Mouse (Mus musculus): ENCODE data around the gene 4930451I11Rik. TPM values are rescaled to one million over a fixed set of nuclear protein-coding genes. Genes with fewer than 3 reads are reported as not detected.

The 4930451I11Rik gene
- polyA plus RNA-seq, 1 experiment, result not detected

- TF ChIP-seq CTCF (IDR thresholded peaks at IDR 0.05; ENCODE audit: borderline replicate concordance, insufficient read depth, low read length) (no peak), POLR2A (IDR thresholded peaks at IDR 0.05; ENCODE audit: low read depth, low read length) (peak; percentile 81)
- Histone ChIP-seq H3K4me3 (ENCODE audit: insufficient read depth, low read length) (peak within 1 kb of the TSS; percentile 72), H3K4me1 (ENCODE audit: control insufficient read depth, insufficient read depth, low read length) (no peaks in the 10 kb centered on the region), H3K27ac (ENCODE audit: insufficient read depth, low read length) (peak within 1 kb of the TSS; percentile 51)
These were observed 30.1 kb upstream of the 4930451I11Rik start, which contains the start of gene Hirip3 for GRCm38 (mm10) chr7:126861429-126862130. Gene Hirip3 (plus strand): TSS chr7:126861972.

- Histone ChIP-seq H3K27ac (ENCODE audit: insufficient read depth, low read length) (no peak overlapping the region), H3K4me3 (ENCODE audit: insufficient read depth, low read length) (peak overlapping the region; percentile 72), H3K4me1 (ENCODE audit: control insufficient read depth, insufficient read depth, low read length) (no peaks in the 10 kb centered on the region)
- TF ChIP-seq POLR2A (IDR thresholded peaks at IDR 0.05; ENCODE audit: low read depth, low read length) (no peak), CTCF (IDR thresholded peaks at IDR 0.05; ENCODE audit: borderline replicate concordance, insufficient read depth, low read length) (no peak)
These were observed 29.5 kb upstream of the 4930451I11Rik start for GRCm38 (mm10) chr7:126860987-126861386.

GRCm38 (mm10) chr7:126856741-126857420 lies 25.4 kb upstream of the 4930451I11Rik start:
- Histone ChIP-seq H3K4me1 (ENCODE audit: control insufficient read depth, insufficient read depth, low read length) (no peaks in the 10 kb centered on the region), H3K4me3 (ENCODE audit: insufficient read depth, low read length) (no peak overlapping the region), H3K27ac (ENCODE audit: insufficient read depth, low read length) (no peak overlapping the region)
- TF ChIP-seq CTCF (IDR thresholded peaks at IDR 0.05; ENCODE audit: borderline replicate concordance, insufficient read depth, low read length), result no peak
- TF ChIP-seq POLR2A (IDR thresholded peaks at IDR 0.05; ENCODE audit: low read depth, low read length), result no peak

- no peak overlapping the region for H3K27ac ChIP-seq (ENCODE audit: insufficient read depth, low read length)
- H3K4me3 ChIP-seq (ENCODE audit: insufficient read depth, low read length), result no peak overlapping the region
- H3K4me1 ChIP-seq (ENCODE audit: control insufficient read depth, insufficient read depth, low read length), result no peaks in the 10 kb centered on the region
- TF ChIP-seq CTCF (IDR thresholded peaks at IDR 0.05; ENCODE audit: borderline replicate concordance, insufficient read depth, low read length), result no peak
- no peak for TF ChIP-seq POLR2A (IDR thresholded peaks at IDR 0.05; ENCODE audit: low read depth, low read length)
These were observed 24.2 kb upstream of the 4930451I11Rik start for GRCm38 (mm10) chr7:126855641-126856040.

- Histone ChIP-seq H3K4me1 (ENCODE audit: control insufficient read depth, insufficient read depth, low read length) (no peaks in the 10 kb centered on the region), H3K27ac (ENCODE audit: insufficient read depth, low read length) (no peak overlapping the region), H3K4me3 (ENCODE audit: insufficient read depth, low read length) (no peak overlapping the region)
- no peak for TF ChIP-seq CTCF (IDR thresholded peaks at IDR 0.05; ENCODE audit: borderline replicate concordance, insufficient read depth, low read length)
- no peak for TF ChIP-seq POLR2A (IDR thresholded peaks at IDR 0.05; ENCODE audit: low read depth, low read length)
These were observed 22.0 kb upstream of the 4930451I11Rik start for GRCm38 (mm10) chr7:126853454-126853853.

- no peaks in the 10 kb centered on the region for H3K4me1 ChIP-seq (ENCODE audit: control insufficient read depth, insufficient read depth, low read length)
- no peak overlapping the region for H3K27ac ChIP-seq (ENCODE audit: insufficient read depth, low read length)
- H3K4me3 ChIP-seq (ENCODE audit: insufficient read depth, low read length), result no peak overlapping the region
- TF ChIP-seq POLR2A (IDR thresholded peaks at IDR 0.05; ENCODE audit: low read depth, low read length) (0 out of 2 replicates have a peak, but pooled peaks have one; percentile 20), CTCF (IDR thresholded peaks at IDR 0.05; ENCODE audit: borderline replicate concordance, insufficient read depth, low read length) (no peak)
These were observed 19.8 kb upstream of the 4930451I11Rik start for GRCm38 (mm10) chr7:126851192-126851591.

- Histone ChIP-seq H3K27ac (ENCODE audit: insufficient read depth, low read length) (no peak overlapping the region), H3K4me3 (ENCODE audit: insufficient read depth, low read length) (no peak overlapping the region)
- no peak for TF ChIP-seq CTCF (IDR thresholded peaks at IDR 0.05; ENCODE audit: borderline replicate concordance, insufficient read depth, low read length)
- TF ChIP-seq POLR2A (IDR thresholded peaks at IDR 0.05; ENCODE audit: low read depth, low read length), result no peak
These were observed 18.7 kb upstream of the 4930451I11Rik start for GRCm38 (mm10) chr7:126850161-126850560.

GRCm38 (mm10) chr7:126848794-126849193 lies 17.4 kb upstream of the 4930451I11Rik start:
- TF ChIP-seq POLR2A (IDR thresholded peaks at IDR 0.05; ENCODE audit: low read depth, low read length) (no peak), CTCF (IDR thresholded peaks at IDR 0.05; ENCODE audit: borderline replicate concordance, insufficient read depth, low read length) (no peak)
- Histone ChIP-seq H3K27ac (ENCODE audit: insufficient read depth, low read length) (no peak overlapping the region), H3K4me3 (ENCODE audit: insufficient read depth, low read length) (no peak overlapping the region)

More at GRCm38 (mm10) chr7:126850161-126850560, 18.7 kb upstream of the 4930451I11Rik start:
- H3K4me1 ChIP-seq (ENCODE audit: control insufficient read depth, insufficient read depth, low read length), result no peaks in the 10 kb centered on the region

GRCm38 (mm10) chr7:126847421-126848398 lies 16.3 kb upstream of the 4930451I11Rik start:
- TF ChIP-seq CTCF (IDR thresholded peaks at IDR 0.05; ENCODE audit: borderline replicate concordance, insufficient read depth, low read length), result no peak
- TF ChIP-seq POLR2A (IDR thresholded peaks at IDR 0.05; ENCODE audit: low read depth, low read length), result no peak
- H3K27ac ChIP-seq (ENCODE audit: insufficient read depth, low read length), result no peak overlapping the region
- H3K4me3 ChIP-seq (ENCODE audit: insufficient read depth, low read length), result no peak overlapping the region
- H3K4me1 ChIP-seq (ENCODE audit: control insufficient read depth, insufficient read depth, low read length), result no peaks in the 10 kb centered on the region

More at GRCm38 (mm10) chr7:126848794-126849193, 17.4 kb upstream of the 4930451I11Rik start:
- no peaks in the 10 kb centered on the region for H3K4me1 ChIP-seq (ENCODE audit: control insufficient read depth, insufficient read depth, low read length)

Measured in embryonic fibroblast, embryonic 13.5 days (primary cell).